Mouse (Mus musculus) CH12.LX (cell line): ENCODE data around the gene Fbf1. TPM values are rescaled to one million over a fixed set of nuclear protein-coding genes. Genes with fewer than 3 reads are reported as not detected.

ENCODE experiments used
- DNase-seq: peaks from one replicate; pipeline ENCODE4 v3.0.0-alpha.2; 2013; ENCODE audit errors: extremely low read depth
- H3K27ac ChIP-seq: 2 replicates; pipeline ENCODE4 v1.5.1; 2012; ENCODE audit warnings: low read depth, mild to moderate bottlenecking, control low read depth, moderate library complexity; ENCODE audit not compliant: insufficient read depth
- H3K27me3 ChIP-seq: replicated peaks from 2 replicates; pipeline ENCODE3; 2012; ENCODE audit warnings: inconsistent platforms
- H3K36me3 ChIP-seq, 2 experiments: replicated peaks in 1 of 2; 2 replicates each; pipeline versions ENCODE3 to v1.6.1; 2012; ENCODE audit warnings: inconsistent platforms in 1 of 2, low read length in 1 of 2, mild to moderate bottlenecking in 1 of 2, mixed read lengths in 1 of 2, moderate library complexity in 1 of 2; ENCODE audit not compliant: control insufficient read depth in 1 of 2, insufficient read depth in 1 of 2
- H3K4me1 ChIP-seq, 2 experiments: 2 replicates each; pipeline ENCODE4 v1.6.1; 2012; ENCODE audit warnings: inconsistent platforms in 1 of 2, moderate library complexity in 1 of 2; ENCODE audit not compliant: insufficient read depth in 2 of 2, control insufficient read depth in 1 of 2
- H3K4me2 ChIP-seq: 2 replicates; pipeline ENCODE4 v1.6.1; 2012; ENCODE audit warnings: low read depth, mild to moderate bottlenecking, control low read depth; ENCODE audit not compliant: poor library complexity, insufficient read depth, severe bottlenecking
- H3K4me3 ChIP-seq, 3 experiments: fragments of 150-350 bp in 1 of 3; sonication (generic) in 1 of 3; replicated peaks in 1 of 3; 2 replicates each; pipeline versions ENCODE3 to v1.5.1; 2011 to 2012; ENCODE audit warnings: low read depth in 2 of 3, low read length in 2 of 3, mild to moderate bottlenecking in 2 of 3, moderate library complexity in 2 of 3, control low read depth in 1 of 3, improper control_type of control experiment in 1 of 3, inconsistent platforms in 1 of 3, mixed read lengths in 1 of 3; ENCODE audit not compliant: poor library complexity in 1 of 3
- H3K79me2 ChIP-seq: replicated peaks from 2 replicates; pipeline ENCODE4 v1.6.1; 2012; ENCODE audit warnings: mild to moderate bottlenecking, moderate library complexity; ENCODE audit not compliant: control insufficient read depth, poor library complexity, insufficient read depth, severe bottlenecking; ENCODE audit errors: extremely low read depth
- H3K9ac ChIP-seq: 2 replicates; pipeline ENCODE4 v1.6.1; 2012; ENCODE audit warnings: low read depth, mild to moderate bottlenecking, control low read depth, moderate library complexity; ENCODE audit not compliant: insufficient read depth
- H3K9me3 ChIP-seq: replicated peaks from 2 replicates; pipeline ENCODE3; 2012; ENCODE audit warnings: low read length, inconsistent platforms, mixed read lengths
- BHLHE40 ChIP-seq: IDR thresholded peaks from 2 replicates; pipeline ENCODE4 v1.6.1; 2011; ENCODE audit warnings: mild to moderate bottlenecking, low read depth, low read length, improper control_type of control experiment
- CTCF ChIP-seq, 2 experiments: IDR thresholded peaks in 1 of 2; conservative IDR thresholded peaks in 1 of 2; 2 replicates each; pipeline ENCODE4 v1.5.1; 2011 to 2012; ENCODE audit warnings: low read depth in 2 of 2, low read length in 2 of 2, improper control_type of control experiment in 1 of 2, inconsistent platforms in 1 of 2, mild to moderate bottlenecking in 1 of 2, moderate library complexity in 1 of 2
- E2F4 ChIP-seq: IDR thresholded peaks from 2 replicates; pipeline ENCODE4 v1.6.1; 2011; ENCODE audit warnings: low read depth, low read length, improper control_type of control experiment; ENCODE audit not compliant: insufficient replicate concordance
- ELF1 ChIP-seq: IDR thresholded peaks from 2 replicates; pipeline ENCODE4 v1.6.1; 2014; ENCODE audit warnings: low read depth, mild to moderate bottlenecking, inconsistent platforms, low read length, improper control_type of control experiment
- EP300 ChIP-seq: IDR thresholded peaks from 2 replicates; pipeline ENCODE4 v1.6.1; 2011; ENCODE audit warnings: low read length, improper control_type of control experiment
- ETS1 ChIP-seq: conservative IDR thresholded peaks from 2 replicates; pipeline ENCODE4 v1.6.1; 2012; ENCODE audit warnings: low read depth, mild to moderate bottlenecking, inconsistent platforms, low read length, improper control_type of control experiment, moderate library complexity
- GABPA ChIP-seq: IDR thresholded peaks from 2 replicates; pipeline ENCODE4 v1.6.1; 2012; ENCODE audit warnings: low read depth, low read length, improper control_type of control experiment, inconsistent platforms; ENCODE audit not compliant: insufficient replicate concordance
- HCFC1 ChIP-seq: IDR thresholded peaks from 2 replicates; pipeline ENCODE4 v1.6.1; 2012; ENCODE audit warnings: low read depth, mild to moderate bottlenecking, inconsistent platforms, low read length, improper control_type of control experiment
- JUN ChIP-seq: IDR thresholded peaks from 2 replicates; pipeline ENCODE4 v1.6.1; 2011; ENCODE audit warnings: low read depth, mild to moderate bottlenecking, low read length, improper control_type of control experiment, moderate library complexity; ENCODE audit not compliant: insufficient read depth
- JUND ChIP-seq: conservative IDR thresholded peaks from 2 replicates; pipeline ENCODE4 v1.6.1; 2011; ENCODE audit warnings: low read depth, low read length, improper control_type of control experiment
- KAT2A ChIP-seq: IDR thresholded peaks from 2 replicates; pipeline ENCODE4 v1.6.1; 2012; ENCODE audit warnings: low read length, improper control_type of control experiment, inconsistent platforms; ENCODE audit not compliant: insufficient replicate concordance
- MAFK ChIP-seq: IDR thresholded peaks from 2 replicates; pipeline ENCODE4 v1.6.1; 2011; ENCODE audit warnings: low read length, improper control_type of control experiment; ENCODE audit not compliant: insufficient replicate concordance
- MAX ChIP-seq: IDR thresholded peaks from 2 replicates; pipeline ENCODE4 v1.6.1; 2011; ENCODE audit warnings: low read length, improper control_type of control experiment
- MEF2A ChIP-seq: IDR thresholded peaks from 2 replicates; pipeline ENCODE4 v1.6.1; 2014; ENCODE audit warnings: low read depth, mild to moderate bottlenecking, inconsistent platforms, low read length, improper control_type of control experiment, borderline replicate concordance
- MXI1 ChIP-seq: IDR thresholded peaks from 2 replicates; pipeline ENCODE4 v1.6.1; 2011; ENCODE audit warnings: mild to moderate bottlenecking, low read depth, low read length, improper control_type of control experiment
- MYC ChIP-seq: IDR thresholded peaks from 2 replicates; pipeline ENCODE4 v1.6.1; 2011; ENCODE audit warnings: low read depth, mild to moderate bottlenecking, improper control_type of control experiment, low read length
- NRF1 ChIP-seq: IDR thresholded peaks from 2 replicates; pipeline ENCODE4 v1.6.1; 2014; ENCODE audit warnings: low read depth, mild to moderate bottlenecking, inconsistent platforms, low read length, improper control_type of control experiment, moderate library complexity
- PAX5 ChIP-seq: IDR thresholded peaks from 2 replicates; pipeline ENCODE4 v1.6.1; 2012; ENCODE audit warnings: low read length, inconsistent platforms, mixed read lengths
- POLR2A ChIP-seq: IDR thresholded peaks from 2 replicates; pipeline ENCODE4 v1.6.1; 2011; ENCODE audit warnings: low read depth, mild to moderate bottlenecking, improper control_type of control experiment, low read length
- POLR2AphosphoS2 ChIP-seq: IDR thresholded peaks from 2 replicates; pipeline ENCODE4 v1.6.1; 2011; ENCODE audit warnings: low read depth, low read length, improper control_type of control experiment
- RAD21 ChIP-seq: IDR thresholded peaks from 2 replicates; pipeline ENCODE4 v1.6.1; 2011; ENCODE audit warnings: low read depth, mild to moderate bottlenecking, low read length, improper control_type of control experiment, moderate library complexity
- RCOR1 ChIP-seq: conservative IDR thresholded peaks from 2 replicates; pipeline ENCODE4 v1.6.1; 2012; ENCODE audit warnings: low read depth, mild to moderate bottlenecking, inconsistent platforms, low read length, improper control_type of control experiment
- SMC3 ChIP-seq: IDR thresholded peaks from 2 replicates; pipeline ENCODE4 v1.6.1; 2011; ENCODE audit warnings: low read depth, low read length, improper control_type of control experiment
- TBP ChIP-seq: conservative IDR thresholded peaks from 2 replicates; pipeline ENCODE4 v1.6.1; 2011; ENCODE audit warnings: low read depth, low read length, improper control_type of control experiment
- TCF12 ChIP-seq: IDR thresholded peaks from 2 replicates; pipeline ENCODE4 v1.6.1; 2014; ENCODE audit warnings: low read depth, mild to moderate bottlenecking, inconsistent platforms, low read length, improper control_type of control experiment
- USF1 ChIP-seq: IDR thresholded peaks from 2 replicates; pipeline ENCODE4 v1.6.1; 2014; ENCODE audit warnings: low read depth, mild to moderate bottlenecking, inconsistent platforms, low read length, improper control_type of control experiment
- USF2 ChIP-seq: conservative IDR thresholded peaks from 2 replicates; pipeline ENCODE4 v1.6.1; 2011; ENCODE audit warnings: low read depth, low read length, improper control_type of control experiment
- ZKSCAN1 ChIP-seq: IDR thresholded peaks from 2 replicates; pipeline ENCODE4 v1.6.1; 2012; ENCODE audit warnings: low read depth, inconsistent platforms, low read length, improper control_type of control experiment, borderline replicate concordance
- ZMIZ1 ChIP-seq: IDR thresholded peaks from 2 replicates; pipeline ENCODE4 v1.6.1; 2012; ENCODE audit warnings: low read depth, mild to moderate bottlenecking, inconsistent platforms, low read length, improper control_type of control experiment
- ZNF384 ChIP-seq: IDR thresholded peaks from 2 replicates; pipeline ENCODE4 v1.6.1; 2012; ENCODE audit warnings: low read depth, low read length, improper control_type of control experiment, inconsistent platforms
- dilution Hi-C: fragments of 300-500 bp; cut with MboI; formaldehyde crosslinking; loops from 2 replicates; pipeline ENCODE4 v1.14.3; 2020; ENCODE audit warnings: low sequenced_read_pairs; ENCODE audit not compliant: extremely low pct_unique_long_range_greater_than_20kb, extremely low pct_ligation_motif_present
- in situ Hi-C: fragments of 300-500 bp; cut with MboI; formaldehyde crosslinking; loops from 3 replicates; pipeline ENCODE4 v1.14.3; 2019; ENCODE audit warnings: low sequenced_read_pairs, low pct_ligation_motif_present, low pct_unique_long_range_greater_than_20kb, mixed read lengths
- polyA plus RNA-seq: library from polyadenylated mRNA; unstranded; fragments of >175 nt; gene quantifications from 2 replicates; pipeline ENCODE4 v1.2.1, GENCODE M21; 2012; ENCODE audit warnings: low read depth; ENCODE audit not compliant: insufficient read length
- total RNA-seq, 2 experiments: library from RNA; depleted of rRNA; stranded (reverse); fragments of 300-350 nt in 1 of 2; fragments of >200 nt in 1 of 2; gene quantifications; 2 replicates each; pipeline ENCODE4 v1.2.3; 2012 to 2014

The Fbf1 gene
- total and polyA plus RNA-seq, 3 experiments, result 23.9 to 44.8 (median 39.0) TPM

GRCm38 (mm10) chr11:116133497-116133896 lies 34.5 kb downstream of the Fbf1 start:
- Histone ChIP-seq H3K27ac (no peak overlapping the region), H3K4me3 (no peak overlapping the region), H3K79me2 (peaks cover 23% of the 10 kb centered on the region), H3K9ac (no peak overlapping the region), H3K27me3 (no peaks in the 10 kb centered on the region), H3K9me3 (no peaks in the 10 kb centered on the region), H3K36me3 (peaks cover 44 to 70% of the 10 kb centered on the region in 2 experiments), H3K4me2 (no peak overlapping the region), H3K4me1 (peaks cover 14 to 37% of the 10 kb centered on the region in 2 experiments)
- no peak for DNase-seq
- in situ Hi-C loops, result loop anchor here (5.0 kb wide), 1 partner anchor 46 kb away; the partner anchor contains the start of gene Wbp2
- dilution Hi-C loops, result no loop called here
- no peak for TF ChIP-seq ZKSCAN1
- TF ChIP-seq E2F4, result no peak
- TF ChIP-seq HCFC1, result no peak
- TF ChIP-seq TCF12, result no peak

- TF ChIP-seq GABPA, result no peak
- no peak for TF ChIP-seq ZNF384
- no peak for TF ChIP-seq MXI1
- TF ChIP-seq RCOR1, result no peak
- peak; percentile 61; the same call in 1 of the 2 replicates for TF ChIP-seq MYC
- no peak for TF ChIP-seq E2F4
- TF ChIP-seq BHLHE40, result no peak
- no peak for TF ChIP-seq ETS1
- peak; percentile 17; the same call in 1 of the 2 replicates for TF ChIP-seq SMC3
- no peak for TF ChIP-seq EP300
- no peak for TF ChIP-seq TBP
- no peak for TF ChIP-seq MAX
- no peak for TF ChIP-seq USF2
- TF ChIP-seq ZMIZ1, result no peak
- TF ChIP-seq MEF2A, result no peak
- no peak for TF ChIP-seq KAT2A
- no peak for TF ChIP-seq NRF1
- TF ChIP-seq ELF1, result no peak
- no peak for TF ChIP-seq JUND
- no peak for TF ChIP-seq MAFK
- TF ChIP-seq USF1, result no peak
- no peak for TF ChIP-seq POLR2AphosphoS2
- no peak for TF ChIP-seq PAX5
- TF ChIP-seq RAD21, result peak; percentile 33
- peak in 1 of 2 experiments; percentile 55; a peak in 2 of 4 replicates for TF ChIP-seq CTCF (conservative IDR thresholded peaks at IDR 0.05 in 1 of 2, IDR thresholded peaks at IDR 0.05 in 1 of 2; ENCODE audit: low read depth in 2 of 2, low read length in 2 of 2)
- TF ChIP-seq JUN, result no peak
- TF ChIP-seq POLR2A, result no peak; the same call in 1 of the 2 replicates
- dilution Hi-C loops, result no loop called here
- H3K4me1 ChIP-seq, result peaks cover 14 to 35% of the 10 kb centered on the region in 2 experiments
Measured at GRCm38 (mm10) chr11:116132366-116133333, 35.3 kb downstream of the Fbf1 start.

More at GRCm38 (mm10) chr11:116132366-116133333, 35.3 kb downstream of the Fbf1 start:
- H3K79me2 ChIP-seq, result peaks cover 15% of the 10 kb centered on the region
- H3K27me3 ChIP-seq, result no peaks in the 10 kb centered on the region
- DNase-seq, result peak; percentile 37
- in situ Hi-C loops, result loop anchor here (5.0 kb wide), 1 partner anchor 45 kb away; the partner anchor contains the start of gene Wbp2
- H3K4me2 ChIP-seq, result no peak overlapping the region
- no peak overlapping the region for H3K27ac ChIP-seq
- no peaks in the 10 kb centered on the region for H3K9me3 ChIP-seq
- H3K4me3 ChIP-seq, result no peak overlapping the region
- H3K36me3 ChIP-seq, result peaks cover 44 to 70% of the 10 kb centered on the region in 2 experiments
- no peak overlapping the region for H3K9ac ChIP-seq
